Mouse (Mus musculus): ENCODE data around the gene Timm8b.

DNA sequence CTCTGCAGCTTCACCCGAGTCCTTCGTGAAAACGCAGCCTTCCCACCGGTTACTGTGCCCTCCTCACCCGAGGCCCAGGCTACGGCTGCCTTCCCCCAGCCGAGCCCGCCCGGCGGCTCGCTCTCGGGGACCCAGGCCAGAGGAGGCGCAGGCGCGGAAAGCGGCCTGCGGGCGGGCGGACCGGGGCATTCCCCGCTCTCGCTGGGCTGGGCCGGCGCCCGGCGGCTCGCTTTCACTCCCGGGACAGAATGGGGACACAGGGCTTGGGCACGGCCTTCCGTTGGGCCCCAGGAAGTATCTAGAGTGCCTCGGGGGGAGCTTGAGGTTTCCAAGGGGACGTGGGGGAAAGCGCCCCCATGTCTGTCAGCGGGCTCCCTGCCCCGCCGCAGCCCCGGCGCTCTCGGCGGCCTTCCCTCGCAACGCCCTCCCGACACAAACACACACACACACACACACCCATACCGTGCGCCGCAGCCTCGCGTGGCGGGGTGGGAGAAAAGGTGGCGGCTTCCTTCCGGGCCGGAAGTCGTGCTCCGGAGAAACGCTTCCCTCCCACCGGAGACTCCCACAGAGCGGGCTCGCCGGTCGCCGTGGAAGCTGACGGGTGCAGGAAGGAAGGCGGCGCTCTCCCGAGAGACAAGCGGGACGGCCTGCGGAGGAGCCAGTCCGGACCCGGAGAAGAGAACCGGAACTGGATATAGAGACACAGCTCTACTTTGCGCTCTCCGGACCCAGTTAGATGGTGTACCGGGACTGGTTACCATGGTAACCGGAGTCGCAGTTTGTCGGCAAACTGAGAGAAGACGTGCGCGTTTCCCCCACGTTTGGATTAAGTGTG is 13.3 kb downstream of the Timm8b start, which contains the start of the genes Pih1d2 and Nkapd1:
- no peak for TF ChIP-seq GATA1 (IDR thresholded peaks at IDR 0.05; ENCODE audit: low read length)
- no peak for TF ChIP-seq TAL1 (IDR thresholded peaks at IDR 0.05; ENCODE audit: low read length)
